Mouse (Mus musculus) adrenal gland, adult 10 weeks (tissue): Measurements from ENCODE around the gene Napepld. TPM values are rescaled to one million over a fixed set of nuclear protein-coding genes. Genes with fewer than 3 reads are reported as not detected.

ENCODE experiments used
- polyA plus RNA-seq: library from polyadenylated mRNA; stranded (reverse); fragments of 350-450 nt; fragmentation: Illumina TruSeq; extraction: RNeasy Lipid Tissue Mini Kit (QIAGEN cat#74804); gene quantifications from one replicate; pipeline ENCODE4 v1.2.3, GENCODE M21; 2014; ENCODE audit warnings: low read depth, low replicate concordance

The Napepld gene
- 168 TPM for polyA plus RNA-seq

GRCm38 (mm10) chr5:21701351-21702008, at the start of gene Napepld:
TSS of gene Napepld (minus strand) at chr5:21701396.

GRCm38 (mm10) chr5:21736956-21737585, 35.9 kb upstream of the Napepld start, which contains the start of gene Pmpcb:
TSS of gene Pmpcb (plus strand) at chr5:21737141.

GRCm38 (mm10) chr5:21645439-21646132, 55.6 kb downstream of the Napepld start, which contains the start of the genes Fbxl13 and Armc10:
TSS of gene Fbxl13 (minus strand) at chr5:21645634.
TSS of gene Armc10 (plus strand) at chr5:21645813.

Other genes starting within 250 kb of the Napepld start
- gene Lrrc17, start 157.8 kb downstream of the Napepld start, polyA plus RNA-seq = 3.0 TPM
- gene Fbxl13, start 55.8 kb downstream of the Napepld start, polyA plus RNA-seq = not detected
- gene Armc10, start 55.6 kb downstream of the Napepld start, polyA plus RNA-seq = 54.8 TPM
- 1,065 TPM for gene Pmpcb, start 35.7 kb upstream of the Napepld start, polyA plus RNA-seq
- 96.2 TPM for gene Dnajc2, start 83.9 kb upstream of the Napepld start, polyA plus RNA-seq
- gene Psmc2, start 83.9 kb upstream of the Napepld start, polyA plus RNA-seq = 115 TPM
- gene Slc26a5, start 164.2 kb upstream of the Napepld start, polyA plus RNA-seq = not detected